Mouse (Mus musculus) lung, embryonic 16.5 days (tissue): Measurements from ENCODE around the gene Eml4. TPM values are rescaled to one million over a fixed set of nuclear protein-coding genes. Genes with fewer than 3 reads are reported as not detected.
A peak's percentile ranks its signal among the peaks of the same experiment; 100 is the strongest.

Source experiments
- ATAC-seq: fragments of 200-750 bp; cut with Nextera tagmentation; 2 replicates; pipeline ENCODE4 v1.8.0; 2017; ENCODE audit warnings: low read depth, mild to moderate bottlenecking, moderate library complexity
- H3K27ac ChIP-seq: fragments of 300-500 bp; sonication (generic); 2 replicates; pipeline ENCODE4 v1.5.1; 2014; ENCODE audit warnings: mild to moderate bottlenecking, control low read depth, low read length
- H3K27me3 ChIP-seq: fragments of 300-500 bp; sonication (generic); 2 replicates; pipeline ENCODE4 v1.6.1; 2014; ENCODE audit warnings: low read depth, low read length, mixed read lengths; ENCODE audit not compliant: control insufficient read depth, insufficient read depth
- H3K36me3 ChIP-seq: fragments of 300-500 bp; sonication (generic); 2 replicates; pipeline ENCODE4 v1.6.1; 2014; ENCODE audit warnings: low read length; ENCODE audit not compliant: control insufficient read depth, insufficient read depth
- H3K4me1 ChIP-seq: fragments of 300-500 bp; sonication (generic); replicated peaks from 2 replicates; pipeline ENCODE4 v1.6.1; 2014; ENCODE audit warnings: low read length, mixed read lengths; ENCODE audit not compliant: control insufficient read depth, insufficient read depth
- H3K4me2 ChIP-seq: fragments of 300-500 bp; sonication (generic); 2 replicates; pipeline ENCODE4 v1.6.1; 2014; ENCODE audit warnings: low read depth, low read length, control low read depth
- H3K4me3 ChIP-seq: fragments of 300-500 bp; sonication (generic); 2 replicates; pipeline ENCODE4 v1.5.1; 2014; ENCODE audit warnings: mild to moderate bottlenecking, low read length, control low read depth
- H3K9ac ChIP-seq: fragments of 300-500 bp; sonication (generic); 2 replicates; pipeline ENCODE4 v1.6.1; 2014; ENCODE audit warnings: low read length, control low read depth
- H3K9me3 ChIP-seq: fragments of 300-500 bp; sonication (generic); 2 replicates; pipeline ENCODE4 v1.6.1; 2016; ENCODE audit warnings: low read length; ENCODE audit not compliant: control insufficient read depth
- WGBS: fragments of 180-500 bp; shearing (Covaris S2); extraction: QIAGEN DNeasy Blood & Tissue Kit; methylation state at CpG from one replicate; pipeline ENCODE4 v1.1.7; 2014; 5-methylcytosine and 5-hydroxymethylcytosine counted together
- polyA plus RNA-seq: library from polyadenylated mRNA; unstranded; fragments of >200 nt; fragmentation: Nextera tagmentation; extraction: Ambion mirVana; gene quantifications from 2 replicates; pipeline ENCODE4 v1.2.1, GENCODE M21; 2015

Eml4 gene
- polyA plus RNA-seq, 1 experiment from 2014 or later = 28.6 TPM

DNA sequence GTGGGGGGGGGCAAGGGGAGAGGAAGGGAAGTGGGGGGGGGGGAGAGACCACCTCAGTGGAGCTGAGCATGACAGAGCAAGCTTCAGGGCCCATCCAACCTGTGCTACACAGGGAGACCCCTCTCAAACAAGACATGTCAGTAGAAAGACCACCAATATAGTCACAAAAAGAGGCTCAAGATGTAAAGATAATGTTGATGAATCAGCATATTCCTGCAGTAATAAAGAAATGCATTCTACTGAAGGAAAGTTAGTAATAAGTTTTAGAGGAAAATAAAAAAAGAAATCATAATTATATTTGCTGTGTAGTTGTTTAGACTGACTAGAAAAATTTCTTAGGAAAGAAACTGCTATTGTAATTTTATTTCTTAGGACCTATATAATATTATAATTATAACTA, 23.4 kb downstream of the Eml4 start:
- no peak for ATAC-seq
- no peaks in the 10 kb centered on the region for H3K9me3 ChIP-seq

GRCm38 (mm10) chr17:83375848-83376247, 25.1 kb downstream of the Eml4 start:
- H3K9ac ChIP-seq = no peak overlapping the region
- H3K27me3 ChIP-seq = no peaks in the 10 kb centered on the region
- H3K27ac ChIP-seq = no peak overlapping the region
- ATAC-seq = no peak
- H3K4me2 ChIP-seq = no peak overlapping the region
- H3K4me3 ChIP-seq = no peak overlapping the region
- no peaks in the 10 kb centered on the region for H3K9me3 ChIP-seq
- 65% methylated on average over 3 of the region's 3 CpGs for WGBS
- 0 out of 2 replicates have a peak, but pooled peaks cover 2% of the 10 kb centered on the region for H3K36me3 ChIP-seq
- H3K4me1 ChIP-seq = peaks cover 17% of the 10 kb centered on the region

More for the DNA sequence above, 23.4 kb downstream of the Eml4 start:
- H3K36me3 ChIP-seq = 0 out of 2 replicates have a peak, but pooled peaks cover 2% of the 10 kb centered on the region
- no peak overlapping the region for H3K9ac ChIP-seq
- no peak overlapping the region for H3K27ac ChIP-seq
- H3K27me3 ChIP-seq = no peaks in the 10 kb centered on the region
- H3K4me3 ChIP-seq = no peak overlapping the region
- H3K4me1 ChIP-seq = peaks cover 12% of the 10 kb centered on the region
- H3K4me2 ChIP-seq = no peak overlapping the region

DNA sequence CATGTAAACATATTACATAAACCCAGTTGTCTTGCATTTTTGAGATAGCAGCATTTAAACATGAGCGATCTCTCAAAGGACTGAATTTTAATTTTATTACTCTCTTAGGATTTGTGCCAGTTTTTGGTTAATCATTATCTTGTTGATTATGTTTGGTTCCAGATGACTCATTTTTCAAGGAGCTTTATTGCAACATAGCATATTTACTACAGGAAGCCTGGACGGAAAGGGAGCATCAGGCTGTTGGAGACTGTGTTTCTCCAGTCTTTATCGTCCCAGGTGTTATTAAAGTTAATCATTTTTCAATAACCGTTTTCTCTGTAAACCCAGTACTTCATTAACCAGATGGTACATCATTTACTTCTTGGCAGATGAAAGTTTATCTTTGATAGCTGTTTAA, 26.1 kb downstream of the Eml4 start:
- ATAC-seq = peak; percentile 59; the same call in 1 of the 2 replicates
- Histone ChIP-seq H3K27me3 (no peaks in the 10 kb centered on the region), H3K27ac (no peak overlapping the region), H3K4me2 (no peak overlapping the region), H3K36me3 (0 out of 2 replicates have a peak, but pooled peaks cover 2% of the 10 kb centered on the region), H3K4me1 (peaks cover 14% of the 10 kb centered on the region), H3K9me3 (no peaks in the 10 kb centered on the region), H3K4me3 (no peak overlapping the region), H3K9ac (no peak overlapping the region)
- WGBS = 40% methylated on average over 4 of the region's 4 CpGs

DNA sequence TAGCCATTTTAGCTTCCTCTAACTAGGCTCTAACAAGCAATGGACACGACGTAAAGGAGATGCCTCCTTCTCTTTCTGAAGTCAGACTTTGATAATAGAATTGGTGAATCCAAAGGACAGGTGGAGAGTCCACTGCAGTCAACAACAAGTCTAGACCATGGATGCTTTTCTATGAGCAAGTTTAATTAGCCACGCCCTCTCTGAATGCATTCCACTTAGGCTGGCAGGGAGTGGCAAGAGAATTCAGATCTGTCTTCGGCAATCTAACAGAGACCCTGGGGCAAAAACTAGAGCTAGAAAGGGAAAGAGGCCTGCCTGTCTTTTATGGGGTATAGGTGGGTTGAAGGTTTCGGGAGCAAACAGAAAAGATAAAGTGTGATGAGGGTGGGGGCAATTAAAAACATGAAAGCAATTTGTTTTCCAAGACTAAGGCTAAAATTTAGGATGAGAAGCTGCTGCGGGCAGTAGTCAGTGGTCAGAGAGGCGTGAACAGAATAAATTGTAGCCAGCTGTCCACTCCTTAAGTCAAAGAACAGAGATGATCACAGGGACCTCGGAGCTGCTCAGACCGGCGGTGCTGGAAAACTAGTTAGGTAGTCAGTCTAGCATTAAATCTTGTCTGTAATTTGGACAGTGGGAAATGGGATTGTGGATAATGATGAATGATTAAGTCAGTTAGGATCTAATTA, 27.2 kb downstream of the Eml4 start:
- H3K9ac ChIP-seq = no peak overlapping the region
- 82% methylated on average over 10 of the region's 10 CpGs for WGBS
- H3K4me2 ChIP-seq = no peak overlapping the region
- ATAC-seq = no peak
- H3K4me3 ChIP-seq = no peak overlapping the region
- H3K27ac ChIP-seq = no peak overlapping the region
- no peaks in the 10 kb centered on the region for H3K9me3 ChIP-seq
- H3K36me3 ChIP-seq = 0 out of 2 replicates have a peak, but pooled peaks cover 2% of the 10 kb centered on the region
- peaks cover 14% of the 10 kb centered on the region for H3K4me1 ChIP-seq
- H3K27me3 ChIP-seq = no peaks in the 10 kb centered on the region

- Histone ChIP-seq H3K36me3 (0 out of 2 replicates have a peak, but pooled peaks cover under 1% of the 10 kb centered on the region), H3K27me3 (no peaks in the 10 kb centered on the region), H3K27ac (no peak overlapping the region), H3K4me3 (no peak overlapping the region), H3K4me2 (no peak overlapping the region), H3K9me3 (no peaks in the 10 kb centered on the region), H3K4me1 (peaks cover 14% of the 10 kb centered on the region), H3K9ac (no peak overlapping the region)
- WGBS = 68% methylated on average over 4 of the region's 4 CpGs
- ATAC-seq = no peak
Measured at GRCm38 (mm10) chr17:83378444-83378762, 27.7 kb downstream of the Eml4 start.

DNA sequence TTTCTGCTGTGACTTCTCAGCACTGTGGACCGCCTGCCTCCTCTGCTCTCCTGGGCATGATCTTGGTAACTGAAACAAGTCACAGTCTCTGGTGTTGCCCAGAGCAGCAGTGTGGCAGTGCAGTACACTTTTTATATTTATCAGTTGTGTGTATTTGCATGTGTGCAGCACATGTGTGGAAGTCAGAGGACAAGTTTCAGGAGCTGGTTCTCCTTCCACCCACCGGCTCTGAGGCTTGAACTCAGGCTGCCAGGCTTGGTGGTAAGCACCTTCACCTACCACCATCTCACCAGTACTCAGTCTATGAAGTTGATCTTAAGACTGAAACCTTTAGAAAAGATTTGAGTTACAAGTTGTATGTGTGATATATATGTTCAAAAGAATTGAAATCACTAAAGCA, 28.6 kb downstream of the Eml4 start:
- Histone ChIP-seq H3K36me3 (no peaks in the 10 kb centered on the region), H3K9ac (no peak overlapping the region), H3K27ac (no peak overlapping the region), H3K4me1 (peaks cover 14% of the 10 kb centered on the region), H3K9me3 (no peaks in the 10 kb centered on the region), H3K4me2 (no peak overlapping the region), H3K4me3 (no peak overlapping the region), H3K27me3 (no peaks in the 10 kb centered on the region)
- no peak for ATAC-seq
- WGBS = 85% methylated on average over 2 of the region's 2 CpGs

- no peak overlapping the region for H3K27ac ChIP-seq
- no peaks in the 10 kb centered on the region for H3K27me3 ChIP-seq
- H3K36me3 ChIP-seq = no peaks in the 10 kb centered on the region
- ATAC-seq = no peak
- H3K9me3 ChIP-seq = no peaks in the 10 kb centered on the region
- H3K9ac ChIP-seq = no peak overlapping the region
- WGBS = 68% methylated on average over 3 of the region's 3 CpGs
- H3K4me3 ChIP-seq = no peak overlapping the region
- H3K4me2 ChIP-seq = no peak overlapping the region
- peaks cover 14% of the 10 kb centered on the region for H3K4me1 ChIP-seq
Measured at GRCm38 (mm10) chr17:83379791-83380190, 29.1 kb downstream of the Eml4 start.

DNA sequence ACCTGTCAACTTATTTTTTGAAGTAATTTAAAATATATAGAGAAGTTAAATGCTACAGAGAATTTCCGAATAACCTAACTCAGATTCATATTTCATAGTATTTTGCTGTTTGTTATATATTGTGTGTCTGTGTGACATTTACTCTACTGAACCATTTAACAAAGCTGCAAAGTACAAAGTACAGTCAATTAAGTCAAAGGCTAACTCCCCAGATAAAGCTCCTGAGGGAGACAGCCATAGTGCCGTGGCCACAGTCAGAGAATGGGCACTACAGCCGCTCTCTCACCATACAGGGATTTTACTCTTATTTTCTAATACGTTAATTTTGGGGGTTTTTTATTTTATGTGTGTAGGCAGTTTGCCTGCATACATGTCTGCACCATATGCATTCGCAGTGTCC, 32.0 kb downstream of the Eml4 start:
- no peaks in the 10 kb centered on the region for H3K36me3 ChIP-seq
- 85% methylated on average over 5 of the region's 5 CpGs for WGBS
- no peak overlapping the region for H3K9ac ChIP-seq
- H3K4me2 ChIP-seq = no peak overlapping the region
- peaks cover 11% of the 10 kb centered on the region for H3K4me1 ChIP-seq
- no peaks in the 10 kb centered on the region for H3K9me3 ChIP-seq
- ATAC-seq = no peak
- H3K27me3 ChIP-seq = no peaks in the 10 kb centered on the region
- no peak overlapping the region for H3K4me3 ChIP-seq
- H3K27ac ChIP-seq = no peak overlapping the region

- no peak for ATAC-seq
- 83% methylated on average over 2 of the region's 2 CpGs for WGBS
- H3K9me3 ChIP-seq = no peaks in the 10 kb centered on the region
- H3K4me3 ChIP-seq = no peak overlapping the region
- no peaks in the 10 kb centered on the region for H3K4me1 ChIP-seq
- H3K9ac ChIP-seq = no peak overlapping the region
- no peaks in the 10 kb centered on the region for H3K27me3 ChIP-seq
- H3K27ac ChIP-seq = no peak overlapping the region
- H3K36me3 ChIP-seq = no peaks in the 10 kb centered on the region
- no peak overlapping the region for H3K4me2 ChIP-seq
Measured at GRCm38 (mm10) chr17:83384981-83385380, 34.2 kb downstream of the Eml4 start.

GRCm38 (mm10) chr17:83387161-83387560, 36.4 kb downstream of the Eml4 start:
- no peak overlapping the region for H3K9ac ChIP-seq
- no peak overlapping the region for H3K27ac ChIP-seq
- H3K9me3 ChIP-seq = no peaks in the 10 kb centered on the region
- H3K4me1 ChIP-seq = no peaks in the 10 kb centered on the region
- WGBS = 82% methylated on average over 3 of the region's 3 CpGs
- ATAC-seq = no peak
- no peaks in the 10 kb centered on the region for H3K27me3 ChIP-seq
- no peaks in the 10 kb centered on the region for H3K36me3 ChIP-seq
- H3K4me3 ChIP-seq = no peak overlapping the region
- no peak overlapping the region for H3K4me2 ChIP-seq
